Mouse (Mus musculus): ENCODE measurements around the gene Zyx.

The Zyx gene

GRCm38 (mm10) chr6:42350021-42350967 lies 864 bp downstream of the Zyx start:
- DNase-seq (ENCODE audit: extremely low spot score) = peak; percentile 61

- no peak for DNase-seq (ENCODE audit: extremely low spot score)
Observed at GRCm38 (mm10) chr6:42350968-42351775, 1.7 kb downstream of the Zyx start.

GRCm38 (mm10) chr6:42351776-42352485 lies 2.5 kb downstream of the Zyx start:
- DNase-seq (ENCODE audit: extremely low spot score) = no peak

- no peak for DNase-seq (ENCODE audit: extremely low spot score)
Observed at GRCm38 (mm10) chr6:42352486-42352846, 3.0 kb downstream of the Zyx start.

GRCm38 (mm10) chr6:42353180-42353579 lies 3.8 kb downstream of the Zyx start:
- DNase-seq (ENCODE audit: extremely low spot score) = no peak

GRCm38 (mm10) chr6:42354076-42355019 lies 4.9 kb downstream of the Zyx start:
- no peak for DNase-seq (ENCODE audit: extremely low spot score)

- no peak for DNase-seq (ENCODE audit: extremely low spot score)
Observed at GRCm38 (mm10) chr6:42355366-42355765, 5.9 kb downstream of the Zyx start.

- no peak for DNase-seq (ENCODE audit: extremely low spot score)
Observed at GRCm38 (mm10) chr6:42355794-42356600, 6.6 kb downstream of the Zyx start.

GRCm38 (mm10) chr6:42356913-42357312 lies 7.5 kb downstream of the Zyx start:
- no peak for DNase-seq (ENCODE audit: extremely low spot score)

GRCm38 (mm10) chr6:42357901-42358300 lies 8.5 kb downstream of the Zyx start:
- DNase-seq (ENCODE audit: extremely low spot score) = no peak

- DNase-seq (ENCODE audit: extremely low spot score) = no peak
Observed at GRCm38 (mm10) chr6:42358901-42359300, 9.5 kb downstream of the Zyx start.

- DNase-seq (ENCODE audit: extremely low spot score) = no peak
Observed at GRCm38 (mm10) chr6:42359364-42360147, 10.1 kb downstream of the Zyx start.

GRCm38 (mm10) chr6:42360231-42360840 lies 10.9 kb downstream of the Zyx start:
- DNase-seq (ENCODE audit: extremely low spot score) = no peak

GRCm38 (mm10) chr6:42361041-42361895 lies 11.8 kb downstream of the Zyx start:
- no peak for DNase-seq (ENCODE audit: extremely low spot score)

- DNase-seq (ENCODE audit: extremely low spot score) = no peak
Observed at GRCm38 (mm10) chr6:42362074-42362473, 12.6 kb downstream of the Zyx start.

GRCm38 (mm10) chr6:42362497-42362896 lies 13.1 kb downstream of the Zyx start:
- DNase-seq (ENCODE audit: extremely low spot score) = no peak

- no peak for DNase-seq (ENCODE audit: extremely low spot score)
Observed at GRCm38 (mm10) chr6:42362974-42363373, 13.5 kb downstream of the Zyx start.

GRCm38 (mm10) chr6:42364066-42364465 lies 14.6 kb downstream of the Zyx start:
- no peak for DNase-seq (ENCODE audit: extremely low spot score)

Data from embryo, embryonic 9.5 days (tissue).